Mouse (Mus musculus) gastrocnemius, postnatal 4 days (tissue): Measurements from ENCODE around the gene Akirin2. TPM values are rescaled to one million over a fixed set of nuclear protein-coding genes. Genes with fewer than 3 reads are reported as not detected.

Source experiments
- DNase-seq, 2 experiments: peaks; one replicate each; pipeline ENCODE4 v3.0.0; 2021 to 2022; ENCODE audit warnings: low spot score in 2 of 2, mixed read lengths in 2 of 2
- total RNA-seq, 2 experiments: library from RNA; stranded (reverse); gene quantifications; 2 replicates each; pipeline ENCODE4 v1.2.3; 2021

Gene Akirin2
- total RNA-seq, 2 experiments from 2014 or later, result 81.9 to 92.2 TPM

DNA sequence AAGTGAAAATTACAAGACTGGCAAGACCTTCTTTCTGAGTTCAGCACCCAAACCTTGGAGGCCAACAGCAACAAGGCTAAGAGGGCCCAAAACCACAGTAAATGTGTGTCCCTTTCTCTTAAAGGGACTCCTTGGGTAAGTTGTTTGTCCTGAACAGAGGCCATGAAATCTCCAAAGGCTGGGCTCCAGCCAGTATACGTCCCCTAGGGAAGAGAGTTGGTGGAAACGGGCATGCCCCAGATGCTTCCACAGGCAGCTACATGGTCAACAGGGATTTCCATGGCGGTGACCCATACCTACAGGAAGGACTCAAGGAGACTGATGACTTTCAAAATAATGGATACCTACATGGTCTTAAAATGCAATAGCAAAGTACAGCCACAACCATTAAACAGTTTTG, 32.7 kb downstream of the Akirin2 start:
- DNase-seq, result no peak

GRCm38 (mm10) chr4:34584871-34585607, 34.3 kb downstream of the Akirin2 start:
- DNase-seq, result no peak

- no peak for DNase-seq
These were observed 52.4 kb downstream of the Akirin2 start for GRCm38 (mm10) chr4:34603123-34603522.

DNA sequence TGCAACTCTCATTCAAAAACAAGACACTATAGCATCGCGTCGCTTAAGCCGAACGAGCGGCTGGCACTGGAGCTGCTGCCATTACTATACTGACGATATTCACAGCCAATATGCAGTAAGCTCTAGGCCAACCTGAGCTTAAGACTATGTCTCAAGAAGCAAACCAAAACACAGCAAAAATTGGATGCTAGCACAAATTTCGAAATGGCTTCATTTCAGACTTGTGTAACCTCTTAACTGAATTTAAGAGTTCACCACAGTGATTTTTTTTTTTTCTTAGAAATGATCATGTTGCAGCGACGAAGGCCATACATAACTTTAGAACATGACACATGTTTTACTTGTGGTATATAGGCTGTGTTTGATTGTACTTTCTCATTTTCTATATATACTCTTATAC, 55.9 kb downstream of the Akirin2 start:
- DNase-seq, result no peak

GRCm38 (mm10) chr4:34613571-34614145, 62.9 kb downstream of the Akirin2 start:
- DNase-seq, result peak in 1 of 2 experiments; percentile 15

- DNase-seq, result peak; percentile 81 to 89
These were observed 63.9 kb downstream of the Akirin2 start, which contains the start of the genes Orc3 and Rars2 for GRCm38 (mm10) chr4:34614630-34615094. Gene Orc3 (minus strand): TSS chr4:34614944. Gene Rars2 (plus strand): TSS chr4:34614957.

DNA sequence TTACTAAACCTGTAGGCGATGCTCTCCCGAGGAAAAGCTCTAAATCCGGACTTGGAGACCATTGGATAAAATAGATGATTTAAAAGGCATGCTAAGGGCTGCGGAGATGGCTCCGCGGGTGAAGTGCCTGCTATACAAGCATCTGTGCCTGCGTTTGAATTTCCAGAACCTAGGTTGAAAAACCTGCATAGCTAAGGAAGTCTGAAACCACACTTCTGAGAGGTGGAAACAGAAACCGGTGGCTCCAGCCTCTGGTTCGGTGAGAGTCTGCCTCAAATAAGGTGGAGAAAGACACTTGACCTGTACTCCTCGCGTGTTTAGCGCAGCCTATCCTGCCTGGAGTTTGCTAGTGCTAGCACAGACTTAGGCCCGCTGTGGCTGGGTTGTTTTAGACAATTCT, 64.6 kb downstream of the Akirin2 start:
- no peak for DNase-seq

GRCm38 (mm10) chr4:34616146-34616545, 65.4 kb downstream of the Akirin2 start:
- no peak for DNase-seq

Other genes with a start within 250 kb of the Akirin2 start
- gene Orc3, start 64.0 kb downstream of the Akirin2 start, total RNA-seq, result 10 to 100 TPM; 46.3 to 54.8 TPM
- 10 to 100 TPM; 26.9 to 28.8 TPM for gene Rars2, start 64.0 kb downstream of the Akirin2 start, total RNA-seq
- 10 to 100 TPM; 20.9 to 22.0 TPM for gene Slc35a1, start 136.5 kb downstream of the Akirin2 start, total RNA-seq
- gene Cfap206, start 179.3 kb downstream of the Akirin2 start, total RNA-seq, result not detected
- gene Gm136, start 205.3 kb downstream of the Akirin2 start, total RNA-seq, result not detected
- 10 to 100 TPM; 21.1 to 25.4 TPM for gene Smim8, start 227.5 kb downstream of the Akirin2 start, total RNA-seq